In the genomic region with DNA sequence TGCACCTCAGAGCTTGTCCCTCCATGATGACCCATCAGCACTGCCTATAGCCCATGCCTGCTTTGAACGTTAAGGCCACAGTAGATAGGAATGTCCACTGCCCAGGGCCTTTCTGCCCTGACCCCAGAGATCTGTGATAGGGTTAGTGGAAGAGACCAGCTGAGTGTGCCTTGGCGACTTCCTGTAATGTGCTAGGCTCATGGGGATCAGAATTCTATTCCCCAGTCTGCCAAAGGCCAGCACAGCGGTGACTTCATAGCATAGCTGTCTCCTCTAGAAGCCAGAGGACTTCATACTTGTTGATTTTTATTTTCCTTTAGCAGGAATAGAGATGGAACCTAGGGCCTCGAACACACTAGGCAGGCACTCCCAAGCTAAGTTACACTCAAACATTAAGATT, we compare ENCODE assay signal across 20 mouse cellular contexts. TPM values are rescaled to one million over a fixed set of nuclear protein-coding genes. Genes with fewer than 3 reads are reported as not detected.
DNase-seq lines count a peak whose midpoint lies in the region; TF ChIP-seq lines count a peak whose summit lies in the region.
"Had no signal": no experiment of that assay in that cellular context is flagged by ENCODE, and none has a peak within 500 bp of the region (broad histone marks: within the 10 kb centered on the region; RNA-seq: fewer than 3 reads in every experiment).

No protein-coding gene starts in this region.

- peak; percentile 28 for DNase-seq in gastrocnemius, adult 2 months
- no peak for DNase-seq in gastrocnemius, postnatal 36 days
- no peak for DNase-seq in kidney, adult 2 months
- DNase-seq in kidney, adult 8-10 months, result no peak
- peak; percentile 19 for DNase-seq in adipocyte (ENCODE audit: low spot score)
- DNase-seq in thymus, postnatal 36 days, result no peak
- DNase-seq: adrenal gland, adult 8-10 months; cerebellum, adult 18-20 months; kidney, postnatal 10 days; left cerebral cortex, postnatal 4 days; liver, embryonic 13.5 days; right cerebral cortex, postnatal 4 days had no signal

- no peaks in the 10 kb centered on the region for H3K27me3 ChIP-seq in kidney, adult 2 months (replicated peaks; ENCODE audit: control insufficient read depth, insufficient read depth, low read length)
- no peaks in the 10 kb centered on the region for H3K27me3 ChIP-seq in small intestine, adult 2 months (ENCODE audit: control insufficient read depth, insufficient read depth, low read length)
- H3K27me3 ChIP-seq: embryonic facial prominence, embryonic 12.5 days; heart, embryonic 12.5 days; liver, embryonic 13.5 days; midbrain, embryonic 12.5 days; neural tube, embryonic 15.5 days had no signal

- H3K36me3 ChIP-seq in kidney, adult 2 months (ENCODE audit: control insufficient read depth, insufficient read depth, low read length), result no peaks in the 10 kb centered on the region
- H3K36me3 ChIP-seq in small intestine, adult 2 months (ENCODE audit: control insufficient read depth, insufficient read depth, low read length), result no peaks in the 10 kb centered on the region
- H3K36me3 ChIP-seq: embryonic facial prominence, embryonic 12.5 days; heart, embryonic 12.5 days; liver, embryonic 13.5 days; midbrain, embryonic 12.5 days; neural tube, embryonic 15.5 days had no signal

- peak overlapping the region; percentile 82 for H3K27ac ChIP-seq in gastrocnemius, adult 2 months
- 0 out of 2 replicates have a peak overlapping the region, but pooled peaks have one; percentile 21 for H3K27ac ChIP-seq in kidney, adult 2 months (ENCODE audit: insufficient read depth, low read depth, low read length)
- H3K27ac ChIP-seq in small intestine, adult 2 months (ENCODE audit: insufficient read depth, low read depth, low read length), result peak overlapping the region; percentile 45
- H3K27ac ChIP-seq: embryonic facial prominence, embryonic 12.5 days; liver, embryonic 13.5 days; macrophage; midbrain, embryonic 12.5 days; neural tube, embryonic 15.5 days had no signal

- 73% methylated on average over 4 of the region's 4 CpGs for WGBS in kidney, adult 2 months
- WGBS in small intestine, adult 2 months, result 78% methylated on average over 4 of the region's 4 CpGs

- no peak for TF ChIP-seq CTCF in gastrocnemius, adult 2 months (IDR thresholded peaks at IDR 0.05)
- TF ChIP-seq CTCF in kidney, adult 2 months (conservative IDR thresholded peaks at IDR 0.05; ENCODE audit: insufficient read depth, insufficient read length, low read depth, low read length), result no peak
- TF ChIP-seq CTCF in small intestine, adult 2 months (IDR thresholded peaks at IDR 0.05; ENCODE audit: extremely low read depth, insufficient read length, insufficient replicate concordance, low read depth, low read length), result no peak

- intact Hi-C loops in gastrocnemius, adult 2 months (cut with DNase I), result loop anchor here (5.0 kb wide), 2 partner anchors 37 to 117 kb away; a partner anchor contains a TSS
- intact Hi-C loops in gastrocnemius, postnatal 36 days (cut with DNase I), result loop anchor here (5.0 kb wide), 3 partner anchors 37 to 117 kb away; a partner anchor contains a TSS

- peaks cover 15% of the 10 kb centered on the region for H3K4me1 ChIP-seq in kidney, adult 2 months (ENCODE audit: control insufficient read depth, insufficient read depth, low read length)
- peaks cover 15% of the 10 kb centered on the region for H3K4me1 ChIP-seq in small intestine, adult 2 months (ENCODE audit: control insufficient read depth, insufficient read depth, insufficient read length, low read length)

- no peak overlapping the region for H3K4me3 ChIP-seq in gastrocnemius, adult 2 months
- no peak overlapping the region for H3K4me3 ChIP-seq in kidney, adult 2 months (ENCODE audit: insufficient read depth, low read depth, low read length)
- H3K4me3 ChIP-seq in small intestine, adult 2 months (ENCODE audit: low read depth, low read length), result no peak overlapping the region
- H3K4me3 ChIP-seq: embryonic facial prominence, embryonic 12.5 days; heart, embryonic 12.5 days; liver, embryonic 13.5 days; midbrain, embryonic 12.5 days; myocyte; neural tube, embryonic 15.5 days had no signal

- TF ChIP-seq POLR2A in kidney, adult 2 months (IDR thresholded peaks at IDR 0.05; ENCODE audit: low read depth, low read length), result no peak
- TF ChIP-seq POLR2A in small intestine, adult 2 months (IDR thresholded peaks at IDR 0.05; ENCODE audit: low read depth, low read length), result no peak

RNA-seq across cellular contexts. Expression of a gene that starts 5.1 kb away (rescaled TPM):
- 1 to 10 TPM in 1 of 2 experiments, under 1 TPM in 1; 0.47 to 1.8 TPM for total RNA-seq in gastrocnemius, adult 2 months (2021)
- 1 to 10 TPM; 2.5 to 3.4 TPM for total RNA-seq in gastrocnemius, postnatal 36 days (2021)
- polyA plus RNA-seq in kidney, adult 2 months (2012; rRNA removed), result 1.2 and 1.3 TPM in 2 replicates
- polyA plus RNA-seq in small intestine, adult 2 months (2012; rRNA removed), result not detected in 2 replicates
- total RNA-seq: common myeloid progenitor, adult 5-6 weeks had no signal

Comparison
In these comparisons a context has a peak if more than half of its experiments do, and no peak if none do; other contexts are left out.
1. DNase-seq: peak in gastrocnemius, adult 2 months (single experiment) and adipocyte (single experiment); none in gastrocnemius, postnatal 36 days (0 of 2), kidney, adult 2 months (single experiment), kidney, adult 8-10 months (0 of 2) and thymus, postnatal 36 days (0 of 2).
2. H3K27ac ChIP-seq: peak in every context shown above with its lines; median percentile 82 in gastrocnemius, adult 2 months; 45 in small intestine, adult 2 months; 21 in kidney, adult 2 months.